Mouse (Mus musculus) stomach, embryonic 15.5 days (tissue): ENCODE measurements around the gene Mllt6. TPM values are rescaled to one million over a fixed set of nuclear protein-coding genes. Genes with fewer than 3 reads are reported as not detected.
"Not testable (repeated sequence)": the region's sequence is repeated elsewhere in the genome, so short reads cannot be mapped to it uniquely, and the experiment has no call there.

Experiments
- ATAC-seq: fragments of 200-750 bp; cut with Nextera tagmentation; 2 replicates; pipeline ENCODE4 v1.8.0; 2017; ENCODE audit warnings: low read depth, moderate number of reproducible peaks, moderate TSS enrichment; ENCODE audit not compliant: insufficient read depth, low FRiP score
- H3K27ac ChIP-seq: fragments of 300-500 bp; sonication (generic); 2 replicates; pipeline ENCODE4 v1.5.1; 2015; ENCODE audit warnings: mild to moderate bottlenecking, inconsistent platforms
- H3K27me3 ChIP-seq: fragments of 300-500 bp; sonication (generic); replicated peaks from 2 replicates; pipeline ENCODE4 v1.6.1; 2015; ENCODE audit warnings: inconsistent platforms
- H3K36me3 ChIP-seq: fragments of 300-500 bp; sonication (generic); 2 replicates; pipeline ENCODE4 v1.6.1; 2015; ENCODE audit warnings: inconsistent platforms
- H3K4me1 ChIP-seq: fragments of 300-500 bp; sonication (generic); 2 replicates; pipeline ENCODE4 v1.6.1; 2015; ENCODE audit warnings: inconsistent platforms
- H3K4me2 ChIP-seq: fragments of 300-500 bp; sonication (generic); 2 replicates; pipeline ENCODE4 v1.6.1; 2015; ENCODE audit warnings: mild to moderate bottlenecking, inconsistent platforms
- H3K4me3 ChIP-seq: fragments of 300-500 bp; sonication (generic); replicated peaks from 2 replicates; pipeline ENCODE4 v1.5.1; 2015; ENCODE audit warnings: inconsistent platforms
- H3K9ac ChIP-seq: fragments of 300-500 bp; sonication (generic); 2 replicates; pipeline ENCODE4 v1.6.1; 2015; ENCODE audit warnings: inconsistent platforms
- H3K9me3 ChIP-seq: fragments of 300-500 bp; sonication (generic); 2 replicates; pipeline ENCODE4 v1.6.1; 2016; ENCODE audit warnings: inconsistent platforms
- WGBS: fragments of 180-500 bp; shearing (Covaris S2); methylation state at CpG from one replicate; pipeline ENCODE4 v1.1.7; 2015; 5-methylcytosine and 5-hydroxymethylcytosine counted together
- polyA plus RNA-seq: library from polyadenylated mRNA; unstranded; fragments of >200 nt; fragmentation: Nextera tagmentation; extraction: Ambion mirVana; gene quantifications from 2 replicates; pipeline ENCODE4 v1.2.1, GENCODE M21; 2015

Gene Mllt6
- polyA plus RNA-seq, 1 experiment from 2014 or later, result 2.2 TPM

DNA sequence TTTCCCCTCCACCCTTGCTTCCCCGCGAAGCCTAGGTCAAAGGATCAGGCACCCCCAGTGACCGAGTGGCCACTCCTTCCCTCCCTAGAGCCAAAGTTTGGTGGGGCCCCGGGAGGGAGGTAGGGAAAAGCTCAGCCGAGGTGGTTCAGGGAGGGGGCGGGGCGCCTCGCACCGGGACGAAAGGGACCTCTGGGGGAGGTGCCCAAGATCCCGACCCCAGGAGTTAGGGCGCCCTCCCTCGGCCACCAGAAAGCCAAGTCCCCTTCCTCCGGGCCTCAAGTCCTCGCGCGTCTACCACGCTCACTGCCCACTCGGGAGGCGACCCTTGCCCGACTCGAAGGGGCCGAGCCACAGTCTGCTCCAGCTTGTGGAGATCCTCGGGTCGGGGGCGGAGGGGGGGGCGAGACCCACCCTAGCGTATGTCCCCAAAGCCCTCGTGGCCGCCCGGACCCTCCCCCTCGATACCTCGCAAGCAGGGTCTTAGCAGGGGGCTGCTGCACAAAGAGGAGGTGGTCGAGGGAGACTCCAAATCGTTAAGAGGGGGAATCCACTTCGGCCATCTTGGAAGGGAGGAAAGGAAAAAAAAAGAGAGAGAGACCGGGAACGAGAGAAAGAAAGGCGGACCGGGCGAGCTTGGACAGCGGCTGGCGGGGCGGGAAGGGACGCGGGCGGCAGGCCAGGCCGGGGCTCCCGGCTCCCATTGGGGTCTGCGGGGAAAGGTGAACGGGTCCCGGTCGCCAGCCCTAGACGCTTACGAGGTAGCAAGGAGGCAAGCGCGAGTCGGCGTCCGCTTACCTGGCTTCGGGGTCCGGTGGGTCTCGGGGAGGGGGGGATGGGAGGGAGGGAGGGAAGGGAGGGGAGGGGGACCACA, 35.8 kb downstream of the Mllt6 start:
- Histone ChIP-seq H3K9ac (peak overlapping the region; percentile 82), H3K9me3 (no peaks in the 10 kb centered on the region), H3K4me3 (peak overlapping the region; percentile 89), H3K27ac (peak overlapping the region; percentile 99), H3K27me3 (no peaks in the 10 kb centered on the region), H3K4me2 (peak overlapping the region; percentile 92), H3K36me3 (no peaks in the 10 kb centered on the region), H3K4me1 (peaks cover 55% of the 10 kb centered on the region)
- WGBS, result under 1% methylated on average over 52 of the region's 63 CpGs
- ATAC-seq, result no peak

DNA sequence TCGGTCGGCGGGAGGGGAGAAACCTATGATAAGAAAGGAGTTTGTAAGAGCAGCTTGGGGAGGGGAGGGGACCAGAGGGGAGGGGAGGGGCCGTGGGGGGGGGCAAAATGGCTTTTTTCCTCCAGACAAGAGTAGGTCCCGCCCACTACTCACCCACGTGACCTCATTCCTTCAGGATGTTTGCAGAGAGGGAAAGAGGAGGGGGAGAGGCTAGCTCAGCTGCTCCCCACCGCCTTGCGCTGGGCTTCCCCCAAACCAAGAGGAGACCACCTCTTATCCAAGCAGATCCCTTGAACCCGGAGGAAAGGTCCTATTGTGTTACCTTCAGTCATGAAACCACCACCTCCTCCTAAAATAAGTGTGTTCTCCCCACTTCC, 36.4 kb downstream of the Mllt6 start:
- Histone ChIP-seq H3K9me3 (no peaks in the 10 kb centered on the region), H3K27me3 (no peaks in the 10 kb centered on the region), H3K4me1 (peaks cover 56% of the 10 kb centered on the region), H3K9ac (peak overlapping the region; percentile 82), H3K4me3 (peak overlapping the region; percentile 89), H3K27ac (peak overlapping the region; percentile 99), H3K36me3 (no peaks in the 10 kb centered on the region), H3K4me2 (peak overlapping the region; percentile 92)
- WGBS, result 0% methylated on average over 6 of the region's 9 CpGs
- 0 out of 2 replicates have a peak, but pooled peaks have one; percentile 11 for ATAC-seq

DNA sequence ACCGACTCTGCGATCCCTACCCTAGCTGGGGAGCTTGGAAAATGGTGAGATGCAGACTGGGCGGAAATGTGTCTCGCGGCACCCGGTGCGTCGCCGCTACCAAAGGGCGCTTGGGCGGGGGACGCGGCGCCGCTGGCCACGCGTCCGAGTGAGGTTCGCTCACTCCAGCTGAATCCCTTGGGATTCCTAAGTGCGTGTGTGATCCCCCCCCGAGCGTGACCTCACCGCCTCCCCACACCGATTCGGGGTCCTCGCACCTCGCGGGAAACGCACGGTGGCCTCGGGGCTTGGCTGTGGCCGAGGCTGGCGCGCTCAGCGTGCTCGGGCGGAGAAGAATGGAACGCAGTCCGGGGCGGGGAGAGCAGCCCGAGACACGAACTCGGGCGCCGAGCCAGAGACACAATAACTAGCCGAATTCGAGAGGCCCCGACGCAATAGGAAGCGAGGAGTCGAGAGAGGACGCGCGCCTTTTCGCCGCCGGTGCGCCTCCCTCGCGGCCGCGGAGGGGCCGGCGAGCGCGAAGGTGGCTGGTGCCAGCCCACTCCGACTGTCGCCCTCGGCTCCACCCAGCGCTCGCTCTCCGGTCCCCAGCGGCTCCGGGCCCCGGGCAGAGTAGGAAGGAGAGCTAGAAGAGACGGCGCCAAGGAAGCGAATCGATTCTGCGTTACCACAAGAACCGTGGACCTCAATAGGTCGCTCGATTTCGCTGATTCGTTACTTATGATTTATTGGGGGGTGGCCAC, 37.0 kb downstream of the Mllt6 start, which contains the start of gene Pcgf2:
Pcgf2 (minus strand) TSS at position 495 of the 743 bp plus-strand sequence.
- 0 out of 2 replicates have a peak, but pooled peaks have one; percentile 6 for ATAC-seq
- peak within 1 kb of the TSS; percentile 82 for H3K9ac ChIP-seq
- WGBS, result under 1% methylated on average over 85 of the region's 85 CpGs

DNA sequence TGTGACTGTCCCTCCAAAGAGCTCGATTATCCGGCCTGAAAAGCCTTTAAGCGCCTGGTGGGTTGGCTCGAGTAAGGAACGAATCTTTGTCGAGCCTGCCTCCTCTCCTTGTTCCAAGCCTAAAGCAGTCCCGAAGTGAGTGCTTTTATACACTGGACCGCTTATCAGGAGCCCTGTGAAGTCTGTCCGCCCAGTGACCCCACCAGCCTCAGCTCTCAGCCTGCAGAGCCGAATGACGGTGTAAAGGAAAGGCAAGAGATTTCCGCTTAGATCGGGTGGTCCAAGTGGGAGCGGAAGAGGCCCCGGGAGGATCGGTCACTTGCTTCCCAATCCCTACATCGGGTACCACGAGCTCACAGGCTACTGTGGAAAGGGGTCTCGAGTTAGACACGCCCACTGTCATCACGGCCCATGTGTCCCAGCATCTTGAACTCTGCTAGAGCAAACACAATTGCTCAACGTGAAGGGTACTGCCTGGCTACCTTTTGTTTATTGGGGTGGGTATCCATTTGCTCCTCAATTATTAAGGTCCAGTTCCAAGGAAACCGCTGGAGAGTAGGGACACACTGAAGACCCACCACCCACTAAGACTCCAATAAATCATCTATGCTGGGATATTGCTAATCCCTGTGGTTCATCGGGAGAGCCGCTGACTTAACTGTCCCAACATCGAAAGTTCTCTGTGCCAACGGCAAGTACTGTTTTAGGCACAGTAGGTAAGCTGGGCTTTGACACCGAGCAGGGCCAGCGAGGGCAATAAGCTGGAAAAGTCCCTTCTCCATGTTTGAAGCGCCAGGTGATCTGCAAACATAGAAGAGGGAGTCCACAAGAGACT, 37.7 kb downstream of the Mllt6 start:
- H3K27ac ChIP-seq, result peak overlapping the region; percentile 99
- no peaks in the 10 kb centered on the region for H3K27me3 ChIP-seq
- 14% methylated on average over 30 of the region's 30 CpGs for WGBS
- ATAC-seq, result no peak
- peak overlapping the region; percentile 89 for H3K4me3 ChIP-seq
- no peaks in the 10 kb centered on the region for H3K36me3 ChIP-seq
- peak overlapping the region; percentile 92 for H3K4me2 ChIP-seq
- H3K9ac ChIP-seq, result peak overlapping the region; percentile 76
- H3K9me3 ChIP-seq, result no peaks in the 10 kb centered on the region
- H3K4me1 ChIP-seq, result peaks cover 44% of the 10 kb centered on the region

More for the DNA sequence above, 37.0 kb downstream of the Mllt6 start, which contains the start of gene Pcgf2:
- Histone ChIP-seq H3K9me3 (no peaks in the 10 kb centered on the region), H3K27ac (peak within 1 kb of the TSS; percentile 99), H3K36me3 (no peaks in the 10 kb centered on the region), H3K4me2 (peak within 1 kb of the TSS; percentile 92), H3K4me3 (peak within 1 kb of the TSS; percentile 89), H3K27me3 (no peaks in the 10 kb centered on the region), H3K4me1 (peaks cover 52% of the 10 kb centered on the region)

DNA sequence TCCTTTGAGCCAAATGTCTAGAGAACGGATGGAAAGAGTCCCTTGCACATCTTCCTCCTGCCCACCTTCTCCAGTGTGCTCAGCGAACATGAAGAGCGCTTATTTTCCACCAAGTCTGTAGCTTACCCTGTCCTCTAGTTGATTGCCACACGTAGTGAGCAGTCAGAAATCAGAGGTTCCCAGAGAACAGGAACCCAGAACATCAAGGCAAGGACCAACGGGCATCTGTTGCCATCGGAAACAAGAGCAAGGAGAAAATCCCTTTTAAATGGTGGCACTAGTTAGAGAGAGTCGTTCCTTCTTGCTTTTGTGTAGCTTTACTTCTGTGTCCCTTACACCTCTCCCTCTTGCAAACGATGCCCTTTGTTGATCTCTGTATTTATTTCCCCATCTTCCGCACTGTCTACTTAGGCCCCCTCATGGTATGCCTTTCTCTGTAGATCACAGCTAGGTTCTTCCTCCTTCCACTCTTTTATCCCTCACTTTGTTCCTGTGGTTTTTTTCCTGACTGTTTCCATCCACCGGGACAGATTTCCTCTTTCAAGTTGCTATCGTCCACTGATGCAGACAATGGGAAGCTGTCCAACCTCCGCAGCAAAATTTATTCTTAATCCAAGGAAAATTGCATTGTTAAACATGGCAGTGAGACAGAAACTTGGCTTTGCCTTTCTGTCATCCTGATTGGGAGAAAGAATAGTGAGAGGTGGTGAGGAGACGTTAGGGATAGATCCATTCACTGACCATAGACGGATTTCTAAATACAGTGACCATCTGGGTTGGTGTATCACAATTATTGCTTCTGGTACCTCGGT, 38.6 kb downstream of the Mllt6 start:
- Histone ChIP-seq H3K4me1 (peaks cover 38% of the 10 kb centered on the region), H3K9ac (no peak overlapping the region), H3K36me3 (peaks cover 5% of the 10 kb centered on the region; the same call in 1 of the 2 replicates), H3K27ac (no peak overlapping the region), H3K27me3 (no peaks in the 10 kb centered on the region), H3K9me3 (no peaks in the 10 kb centered on the region), H3K4me3 (peak overlapping the region; percentile 92), H3K4me2 (peak overlapping the region; percentile 92)
- no peak for ATAC-seq
- WGBS, result 49% methylated on average over 15 of the region's 15 CpGs

DNA sequence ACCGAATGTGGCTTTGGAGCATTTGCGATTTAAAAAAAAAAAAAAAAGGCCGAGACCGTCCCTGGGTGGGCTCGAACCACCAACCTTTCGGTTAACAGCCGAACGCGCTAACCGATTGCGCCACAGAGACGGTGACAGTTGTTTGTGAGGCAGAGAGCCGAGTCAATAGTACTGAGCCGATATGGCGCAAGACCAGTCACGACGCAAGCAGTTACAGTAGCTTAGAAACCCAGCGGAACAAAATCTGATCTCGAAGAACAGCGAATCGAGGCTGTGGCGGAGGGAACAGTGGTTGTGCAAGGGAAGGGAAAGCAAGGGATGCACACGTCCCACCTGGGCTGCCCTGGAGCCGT, 39.2 kb downstream of the Mllt6 start:
- H3K9ac ChIP-seq, result peak overlapping the region; percentile 65
- H3K4me1 ChIP-seq, result peaks cover 35% of the 10 kb centered on the region
- peaks cover 11% of the 10 kb centered on the region; the same call in 1 of the 2 replicates for H3K36me3 ChIP-seq
- H3K27me3 ChIP-seq, result no peaks in the 10 kb centered on the region
- WGBS, result 0% methylated on average over 24 of the region's 24 CpGs
- no peaks in the 10 kb centered on the region for H3K9me3 ChIP-seq
- no peak for ATAC-seq
- H3K4me2 ChIP-seq, result peak overlapping the region; percentile 92
- H3K27ac ChIP-seq, result peak overlapping the region; percentile 89
- peak overlapping the region; percentile 92 for H3K4me3 ChIP-seq

DNA sequence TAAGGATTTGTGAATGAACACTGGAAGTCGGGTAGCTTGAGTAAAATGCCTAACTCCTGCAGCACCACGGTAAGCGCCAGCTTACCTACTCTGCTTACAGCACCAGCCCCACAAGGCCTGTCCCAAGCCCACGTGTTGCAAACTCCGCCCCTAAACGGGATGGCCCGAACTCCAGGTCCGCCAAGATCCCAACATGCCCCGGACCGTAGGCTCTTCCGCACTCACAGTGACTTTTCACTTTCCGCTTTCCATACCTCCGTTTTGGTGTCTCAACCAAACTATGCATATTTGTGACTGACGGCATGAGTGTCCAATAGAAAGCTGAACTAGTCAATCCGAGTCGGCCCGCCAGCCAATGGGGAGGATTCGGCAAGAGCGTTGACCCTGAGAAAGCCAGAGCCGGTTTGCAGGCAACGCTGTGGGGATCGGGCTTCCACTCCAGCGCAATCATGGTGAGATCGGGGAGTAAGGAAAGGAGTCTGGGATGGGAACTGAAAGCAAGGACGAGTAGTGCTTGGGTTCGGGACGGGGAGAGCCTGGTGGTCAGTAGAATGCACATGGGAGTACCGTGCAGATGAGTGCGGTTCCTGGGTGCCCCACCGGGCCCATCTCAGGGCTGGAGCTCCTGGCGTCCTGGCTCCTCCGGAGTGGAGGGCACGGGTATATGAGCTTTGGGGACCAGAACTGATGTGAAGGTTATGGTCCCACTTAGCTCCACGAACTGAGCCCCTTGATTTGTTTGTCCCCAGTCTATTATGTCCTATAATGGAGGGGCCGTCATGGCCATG, 40.0 kb downstream of the Mllt6 start, which contains the start of gene Psmb3:
Psmb3 (plus strand) TSS at position 361 of the 788 bp plus-strand sequence.
- H3K4me1 ChIP-seq, result peaks cover 27% of the 10 kb centered on the region
- peaks cover 15% of the 10 kb centered on the region; the same call in 1 of the 2 replicates for H3K36me3 ChIP-seq
- peak within 1 kb of the TSS; percentile 82 for H3K9ac ChIP-seq
- WGBS, result under 1% methylated on average over 35 of the region's 35 CpGs
- peak within 1 kb of the TSS; percentile 92 for H3K4me2 ChIP-seq
- ATAC-seq, result peak; percentile 90
- H3K27me3 ChIP-seq, result no peaks in the 10 kb centered on the region
- peak within 1 kb of the TSS; percentile 89 for H3K27ac ChIP-seq
- no peaks in the 10 kb centered on the region for H3K9me3 ChIP-seq
- peak within 1 kb of the TSS; percentile 92 for H3K4me3 ChIP-seq

DNA sequence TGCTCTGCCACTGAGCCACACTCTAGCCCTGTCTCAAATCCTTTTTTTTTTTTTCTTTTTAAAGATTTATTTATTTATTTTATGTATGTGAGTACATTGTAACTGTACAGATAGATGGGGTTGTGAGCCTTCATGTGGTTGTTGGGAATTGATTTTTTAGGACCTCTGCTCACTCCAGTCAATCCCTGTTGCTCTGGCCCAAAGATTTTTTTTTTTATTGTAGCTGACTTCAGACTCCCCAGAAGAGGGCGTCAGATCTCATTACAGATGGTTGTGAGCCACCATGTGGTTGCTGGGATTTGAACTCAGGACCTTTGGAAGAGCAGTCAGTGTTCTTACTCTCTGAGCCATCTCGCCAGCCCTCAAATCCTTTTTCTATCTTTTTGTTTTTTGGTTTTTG, 46.9 kb downstream of the Mllt6 start:
- ATAC-seq, result not testable (repeated sequence)
- 76% methylated on average over 2 of the region's 2 CpGs for WGBS

DNA sequence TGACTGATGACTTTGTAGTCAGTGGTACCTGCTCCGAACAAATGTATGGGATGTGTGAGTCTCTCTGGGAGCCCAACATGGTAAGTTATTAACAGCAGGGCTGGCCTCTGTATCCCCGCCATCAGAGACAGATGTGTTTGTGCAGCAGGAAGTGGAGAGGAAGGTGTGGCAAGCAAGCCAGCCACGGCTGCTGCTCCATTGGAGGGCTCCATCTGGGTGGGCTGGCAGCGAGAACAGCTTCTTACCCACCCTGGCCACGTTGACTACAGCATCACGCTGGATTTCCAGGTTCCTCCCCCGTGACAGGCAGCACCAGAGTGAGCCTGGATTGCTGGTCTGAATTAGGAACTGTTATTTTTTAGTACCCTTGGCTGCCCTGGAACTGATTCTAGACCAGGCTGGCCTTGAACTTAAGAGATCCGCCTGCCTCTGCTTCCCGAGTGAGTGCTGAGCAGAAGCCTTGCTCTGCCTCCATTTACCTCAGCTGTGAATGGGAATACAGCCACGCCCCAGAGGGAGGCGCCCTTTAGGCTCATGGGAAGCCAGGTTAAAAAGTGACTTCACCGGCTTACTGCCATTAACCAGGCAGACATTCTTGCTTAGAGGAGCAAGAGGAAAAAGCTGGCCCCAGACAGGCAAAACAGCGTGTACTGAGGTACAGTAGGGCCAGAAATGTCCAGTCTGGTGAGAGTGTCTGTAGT, 48.1 kb downstream of the Mllt6 start:
- Histone ChIP-seq H3K4me1 (no peaks in the 10 kb centered on the region), H3K9ac (no peak overlapping the region), H3K36me3 (peaks cover 31% of the 10 kb centered on the region), H3K27me3 (no peaks in the 10 kb centered on the region), H3K27ac (no peak overlapping the region), H3K9me3 (no peaks in the 10 kb centered on the region), H3K4me3 (no peak overlapping the region), H3K4me2 (no peak overlapping the region)
- ATAC-seq, result no peak
- 76% methylated on average over 13 of the region's 13 CpGs for WGBS

More for the DNA sequence above, 46.9 kb downstream of the Mllt6 start:
- not testable (repeated sequence) for H3K9me3 ChIP-seq, H3K4me1 ChIP-seq, H3K9ac ChIP-seq, H3K4me2 ChIP-seq, H3K27me3 ChIP-seq, H3K27ac ChIP-seq, H3K4me3 ChIP-seq
- peaks cover 34% of the 10 kb centered on the region for H3K36me3 ChIP-seq

DNA sequence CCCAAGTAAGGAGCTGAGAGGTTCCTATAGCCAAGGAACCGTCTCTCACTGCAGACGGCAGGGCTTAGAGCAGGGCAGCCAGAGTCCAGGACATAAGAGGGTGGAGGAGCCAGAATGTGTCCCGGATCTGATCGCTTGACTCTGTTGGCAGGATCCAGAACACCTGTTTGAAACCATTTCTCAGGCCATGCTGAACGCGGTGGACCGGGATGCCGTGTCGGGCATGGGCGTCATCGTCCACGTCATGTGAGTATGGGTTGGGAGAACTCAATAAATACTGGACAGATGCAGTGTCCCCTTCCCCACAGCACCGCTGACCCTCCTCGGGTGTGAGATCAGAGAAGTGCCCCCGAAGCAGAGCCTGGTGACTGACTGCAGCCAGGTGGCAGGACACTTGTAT, 49.1 kb downstream of the Mllt6 start:
- H3K4me2 ChIP-seq, result no peak overlapping the region
- no peak overlapping the region for H3K9ac ChIP-seq
- ATAC-seq, result no peak
- H3K4me1 ChIP-seq, result no peaks in the 10 kb centered on the region
- no peaks in the 10 kb centered on the region for H3K9me3 ChIP-seq
- H3K27ac ChIP-seq, result no peak overlapping the region
- WGBS, result 88% methylated on average over 15 of the region's 15 CpGs
- peaks cover 24% of the 10 kb centered on the region for H3K36me3 ChIP-seq
- no peak overlapping the region for H3K4me3 ChIP-seq
- H3K27me3 ChIP-seq, result no peaks in the 10 kb centered on the region
